Mouse (Mus musculus): ENCODE results near the gene Fam53b.

- TF ChIP-seq CTCF (IDR thresholded peaks at IDR 0.05; ENCODE audit: low read depth): no peak
- TF ChIP-seq EP300 (IDR thresholded peaks at IDR 0.05; ENCODE audit: low read depth): no peak
Measured at GRCm38 (mm10) chr7:132788826-132789225, 24.9 kb downstream of the Fam53b start.
